Mouse (Mus musculus) midbrain, embryonic 16.5 days (tissue): Measurements from ENCODE around the gene Uba7. TPM values are rescaled to one million over a fixed set of nuclear protein-coding genes. Genes with fewer than 3 reads are reported as not detected.

Experiments used
- ATAC-seq: fragments of 200-750 bp; cut with Nextera tagmentation; 2 replicates; pipeline ENCODE4 v1.8.0; 2017; ENCODE audit warnings: moderate TSS enrichment
- H3K27ac ChIP-seq: fragments of 300-500 bp; sonication (generic); 2 replicates; pipeline ENCODE4 v1.5.1; 2014; ENCODE audit warnings: mild to moderate bottlenecking, low read length, mixed read lengths
- H3K27me3 ChIP-seq: fragments of 300-500 bp; sonication (generic); 2 replicates; pipeline ENCODE4 v1.6.1; 2014; ENCODE audit warnings: low read depth, low read length, mixed read lengths; ENCODE audit not compliant: control insufficient read depth, insufficient read depth
- H3K36me3 ChIP-seq: fragments of 300-500 bp; sonication (generic); 2 replicates; pipeline ENCODE4 v1.6.1; 2014; ENCODE audit warnings: mild to moderate bottlenecking, low read length, moderate library complexity, mixed read lengths; ENCODE audit not compliant: control insufficient read depth, insufficient read depth
- H3K4me1 ChIP-seq: fragments of 300-500 bp; sonication (generic); 2 replicates; pipeline ENCODE4 v1.6.1; 2014; ENCODE audit warnings: mild to moderate bottlenecking, low read length, mixed read lengths; ENCODE audit not compliant: control insufficient read depth, insufficient read depth
- H3K4me2 ChIP-seq: fragments of 300-500 bp; sonication (generic); 2 replicates; pipeline ENCODE4 v1.6.1; 2014; ENCODE audit warnings: mild to moderate bottlenecking, low read length, mixed read lengths
- H3K4me3 ChIP-seq: fragments of 300-500 bp; sonication (generic); 2 replicates; pipeline ENCODE4 v1.5.1; 2014; ENCODE audit warnings: low read depth, mild to moderate bottlenecking, low read length, moderate library complexity, mixed read lengths
- H3K9ac ChIP-seq: fragments of 300-500 bp; sonication (generic); 2 replicates; pipeline ENCODE4 v1.6.1; 2014; ENCODE audit warnings: low read depth, low read length, mixed read lengths
- H3K9me3 ChIP-seq: fragments of 300-500 bp; sonication (generic); replicated peaks from 2 replicates; pipeline ENCODE4 v1.6.1; 2014; ENCODE audit warnings: mild to moderate bottlenecking, low read length, mixed read lengths; ENCODE audit not compliant: control insufficient read depth, poor library complexity, severe bottlenecking
- WGBS: fragments of 180-500 bp; shearing (Covaris S2); extraction: QIAGEN DNeasy Blood & Tissue Kit; methylation state at CpG from one replicate; pipeline ENCODE4 v1.1.7; 2014; 5-methylcytosine and 5-hydroxymethylcytosine counted together
- polyA plus RNA-seq: library from polyadenylated mRNA; unstranded; fragments of >200 nt; fragmentation: Nextera tagmentation; extraction: Ambion mirVana; gene quantifications from 2 replicates; pipeline ENCODE4 v1.2.1, GENCODE M21; 2015

The Uba7 gene
- polyA plus RNA-seq, 1 experiment from 2014 or later, result 3.7 TPM

DNA sequence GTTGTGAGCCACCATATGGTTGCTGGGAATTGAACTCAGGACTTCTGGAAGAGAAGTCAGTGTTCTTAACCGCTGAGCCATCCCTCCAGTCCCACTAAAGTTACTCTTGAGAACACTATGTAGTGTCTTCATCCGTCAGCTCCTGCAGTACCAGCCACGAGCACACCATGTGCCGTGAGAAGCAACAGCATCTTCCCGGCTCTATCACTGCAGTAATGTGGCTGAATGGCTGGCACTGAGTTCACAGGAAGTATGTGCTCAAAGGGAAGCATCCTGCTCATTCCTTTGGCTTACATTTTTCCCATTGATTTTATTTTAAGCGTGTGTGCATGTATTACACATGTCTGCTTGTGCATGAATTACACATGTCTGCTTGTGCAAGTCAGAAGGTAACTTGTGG, 7.9 kb upstream of the Uba7 start:
- peaks cover under 1% of the 10 kb centered on the region; the same call in 1 of the 2 replicates for H3K4me1 ChIP-seq
- no peaks in the 10 kb centered on the region for H3K27me3 ChIP-seq
- H3K27ac ChIP-seq, result no peak overlapping the region
- H3K9me3 ChIP-seq, result no peaks in the 10 kb centered on the region
- ATAC-seq, result no peak
- H3K4me3 ChIP-seq, result no peak overlapping the region
- H3K4me2 ChIP-seq, result no peak overlapping the region
- 0 out of 2 replicates have a peak, but pooled peaks cover 2% of the 10 kb centered on the region for H3K36me3 ChIP-seq
- H3K9ac ChIP-seq, result no peak overlapping the region
- 90% methylated on average over 6 of the region's 6 CpGs for WGBS

DNA sequence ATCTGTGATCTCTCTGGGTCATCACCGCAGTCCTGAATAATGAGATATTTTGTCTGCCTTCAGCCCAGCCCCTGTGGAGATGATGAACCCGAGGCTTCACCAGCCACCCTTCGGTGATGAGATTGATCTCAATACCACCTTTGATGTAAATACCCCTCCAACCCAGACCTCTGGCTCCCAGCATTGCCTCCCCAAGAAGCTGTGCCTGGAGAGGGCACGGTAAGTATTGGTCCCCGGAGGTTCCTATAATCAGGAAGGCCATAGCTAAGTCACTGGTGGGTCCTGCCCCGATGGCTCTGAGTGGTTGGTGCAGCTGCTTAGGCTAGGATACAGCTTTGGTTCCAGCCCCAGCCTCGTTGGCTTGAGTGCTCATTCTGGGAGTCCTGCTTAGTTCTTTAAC, 6.8 kb upstream of the Uba7 start:
- H3K36me3 ChIP-seq, result 0 out of 2 replicates have a peak, but pooled peaks cover 2% of the 10 kb centered on the region
- ATAC-seq, result no peak

GRCm38 (mm10) chr9:107970311-107970710, 5.0 kb upstream of the Uba7 start:
- WGBS, result 91% methylated on average over 5 of the region's 5 CpGs
- H3K4me3 ChIP-seq, result no peak overlapping the region
- ATAC-seq, result no peak
- H3K4me2 ChIP-seq, result no peak overlapping the region
- no peak overlapping the region for H3K27ac ChIP-seq
- H3K9ac ChIP-seq, result no peak overlapping the region
- 0 out of 2 replicates have a peak, but pooled peaks cover 2% of the 10 kb centered on the region for H3K36me3 ChIP-seq
- no peaks in the 10 kb centered on the region for H3K27me3 ChIP-seq
- no peaks in the 10 kb centered on the region for H3K4me1 ChIP-seq
- H3K9me3 ChIP-seq, result no peaks in the 10 kb centered on the region

More for the DNA sequence above, 6.8 kb upstream of the Uba7 start:
- H3K4me2 ChIP-seq, result no peak overlapping the region
- H3K27me3 ChIP-seq, result no peaks in the 10 kb centered on the region
- H3K4me3 ChIP-seq, result no peak overlapping the region
- H3K27ac ChIP-seq, result no peak overlapping the region
- H3K9ac ChIP-seq, result no peak overlapping the region
- H3K4me1 ChIP-seq, result no peaks in the 10 kb centered on the region
- WGBS, result 94% methylated on average over 7 of the region's 7 CpGs
- no peaks in the 10 kb centered on the region for H3K9me3 ChIP-seq

GRCm38 (mm10) chr9:107971690-107972541, 3.4 kb upstream of the Uba7 start:
- Histone ChIP-seq H3K36me3 (0 out of 2 replicates have a peak, but pooled peaks cover 2% of the 10 kb centered on the region), H3K4me1 (no peaks in the 10 kb centered on the region), H3K4me3 (no peak overlapping the region), H3K27me3 (no peaks in the 10 kb centered on the region), H3K9ac (no peak overlapping the region), H3K4me2 (no peak overlapping the region), H3K27ac (no peak overlapping the region), H3K9me3 (no peaks in the 10 kb centered on the region)
- 87% methylated on average over 8 of the region's 8 CpGs for WGBS
- no peak for ATAC-seq

GRCm38 (mm10) chr9:107974491-107975171, 674 bp upstream of the Uba7 start:
- no peak for ATAC-seq
- 0 out of 2 replicates have a peak, but pooled peaks cover 2% of the 10 kb centered on the region for H3K36me3 ChIP-seq
- 86% methylated on average over 10 of the region's 10 CpGs for WGBS

DNA sequence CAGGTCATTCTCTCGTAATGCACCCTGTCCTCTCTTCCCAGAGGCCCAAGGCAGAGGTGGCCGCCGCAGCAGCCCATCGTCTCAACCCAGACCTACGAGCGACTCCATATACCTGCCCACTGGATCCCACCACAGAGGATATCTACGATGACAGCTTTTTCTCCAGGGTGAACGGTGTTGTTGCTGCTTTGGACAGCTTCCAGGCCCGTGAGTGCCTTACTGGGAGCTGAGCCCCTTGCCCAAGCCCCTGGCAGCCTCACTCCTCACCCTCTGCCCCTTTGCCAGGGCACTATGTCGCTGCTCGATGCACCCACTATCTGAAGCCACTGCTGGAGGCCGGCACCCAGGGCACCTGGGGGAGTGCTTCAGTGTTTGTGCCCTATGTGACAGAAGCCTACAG, 3.5 kb downstream of the Uba7 start:
- Histone ChIP-seq H3K4me1 (peaks cover 2% of the 10 kb centered on the region; the same call in 1 of the 2 replicates), H3K4me2 (no peak overlapping the region), H3K27ac (no peak overlapping the region), H3K36me3 (no peaks in the 10 kb centered on the region), H3K4me3 (no peak overlapping the region), H3K27me3 (peaks cover under 1% of the 10 kb centered on the region; the same call in 1 of the 2 replicates), H3K9ac (no peak overlapping the region), H3K9me3 (no peaks in the 10 kb centered on the region)
- ATAC-seq, result no peak
- 89% methylated on average over 12 of the region's 12 CpGs for WGBS

More at GRCm38 (mm10) chr9:107974491-107975171, 674 bp upstream of the Uba7 start:
- H3K27ac ChIP-seq, result no peak overlapping the region
- no peak overlapping the region for H3K4me3 ChIP-seq
- H3K4me2 ChIP-seq, result no peak overlapping the region
- no peaks in the 10 kb centered on the region for H3K27me3 ChIP-seq
- no peaks in the 10 kb centered on the region for H3K9me3 ChIP-seq
- H3K4me1 ChIP-seq, result no peaks in the 10 kb centered on the region
- H3K9ac ChIP-seq, result no peak overlapping the region

- no peak overlapping the region for H3K4me2 ChIP-seq
- 63% methylated on average over 7 of the region's 7 CpGs for WGBS
- H3K9me3 ChIP-seq, result no peaks in the 10 kb centered on the region
- peaks cover 7% of the 10 kb centered on the region for H3K27me3 ChIP-seq
- peaks cover 10% of the 10 kb centered on the region for H3K4me1 ChIP-seq
- H3K27ac ChIP-seq, result peak overlapping the region; percentile 67
- no peak for ATAC-seq
- H3K4me3 ChIP-seq, result 0 out of 2 replicates have a peak overlapping the region, but pooled peaks have one; percentile 3
- H3K36me3 ChIP-seq, result no peaks in the 10 kb centered on the region
- 0 out of 2 replicates have a peak overlapping the region, but pooled peaks have one; percentile 0 for H3K9ac ChIP-seq
These were observed 6.6 kb downstream of the Uba7 start for GRCm38 (mm10) chr9:107981684-107982605.

- H3K9ac ChIP-seq, result no peak within 1 kb of the TSS
- H3K27ac ChIP-seq, result peak within 1 kb of the TSS; percentile 75
- H3K4me3 ChIP-seq, result 0 out of 2 replicates have a peak within 1 kb of the TSS, but pooled peaks have one; percentile 3
- peaks cover 10% of the 10 kb centered on the region for H3K4me1 ChIP-seq
- no peak for ATAC-seq
- H3K36me3 ChIP-seq, result no peaks in the 10 kb centered on the region
- no peaks in the 10 kb centered on the region for H3K9me3 ChIP-seq
- H3K27me3 ChIP-seq, result peaks cover 7% of the 10 kb centered on the region
- H3K4me2 ChIP-seq, result peak within 1 kb of the TSS; percentile 89; the same call in 1 of the 2 replicates
- WGBS, result 65% methylated on average over 14 of the region's 14 CpGs
These were observed 7.5 kb downstream of the Uba7 start, which contains the start of gene Gm20661 for GRCm38 (mm10) chr9:107982681-107983346. Gene Gm20661, plus strand, starts transcription at chr9:107983058.
